Mouse (Mus musculus): ENCODE data around the gene Foxn3. TPM values are rescaled to one million over a fixed set of nuclear protein-coding genes. Genes with fewer than 3 reads are reported as not detected.
A peak's percentile ranks its signal among the peaks of the same experiment; 100 is the strongest.

The Foxn3 gene
- total RNA-seq, 4 experiments from 2014 or later, result 65.0 to 85.5 (median 81.2) TPM

DNA sequence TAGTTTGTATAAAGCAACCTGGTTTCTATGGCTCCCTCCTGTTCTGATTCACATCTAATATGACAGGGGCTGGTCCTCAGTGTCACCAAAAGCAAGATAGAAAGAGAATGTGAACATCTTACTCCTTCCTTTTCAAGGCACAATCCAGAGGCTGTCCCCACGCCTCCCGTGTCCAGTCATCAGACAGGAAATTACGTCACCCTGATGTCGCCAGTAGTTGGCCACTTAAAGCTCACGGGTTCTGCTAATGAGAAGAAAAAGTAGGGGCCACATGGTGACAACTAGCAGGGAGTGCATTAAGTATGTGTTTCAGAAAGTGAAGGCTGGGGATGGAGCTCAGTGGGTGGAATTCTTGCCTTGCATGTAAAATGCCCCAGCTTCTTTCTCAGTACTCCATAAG lies 99.1 kb downstream of the Foxn3 start:
- DNase-seq, result no peak

DNA sequence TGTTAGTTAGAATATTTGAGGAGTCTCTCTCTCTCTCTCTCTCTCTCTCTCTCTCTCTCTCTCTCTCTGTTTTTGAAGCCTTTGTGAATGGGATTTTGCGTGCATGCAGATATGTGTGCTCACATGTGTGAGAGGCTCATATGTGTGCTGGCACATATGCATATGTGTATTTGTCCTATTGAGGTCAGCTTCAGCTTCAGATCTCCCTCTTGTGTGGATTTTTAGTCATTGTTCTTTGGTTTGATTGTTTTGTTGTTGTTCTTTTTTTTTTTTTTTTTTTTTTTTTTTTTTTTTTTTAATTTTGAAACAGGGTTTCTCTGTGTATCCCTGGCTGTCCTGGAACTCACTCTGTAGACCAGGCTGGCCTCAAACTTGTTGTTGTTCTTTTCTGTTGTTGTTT lies 100.5 kb downstream of the Foxn3 start:
- DNase-seq, result no peak

DNA sequence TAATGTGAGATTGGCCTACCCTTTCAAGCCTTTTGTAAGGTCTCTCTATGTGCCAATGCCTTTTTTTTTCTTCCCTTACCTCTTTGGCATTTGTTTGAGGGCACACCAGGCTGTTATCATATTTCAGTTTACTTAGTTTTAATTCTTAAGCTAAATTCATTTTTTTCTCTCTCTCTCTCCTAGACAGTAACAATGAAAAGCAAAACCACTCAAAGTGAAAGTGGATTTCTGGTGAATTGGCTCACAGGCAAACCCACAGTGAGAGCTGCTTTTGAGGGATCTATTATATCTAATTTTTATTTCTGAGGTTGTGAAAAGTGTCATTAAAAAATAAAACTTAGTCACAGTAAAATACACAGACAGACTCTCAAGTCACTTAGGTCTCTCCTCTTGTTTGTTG lies 101.1 kb downstream of the Foxn3 start:
- no peak for DNase-seq

DNA sequence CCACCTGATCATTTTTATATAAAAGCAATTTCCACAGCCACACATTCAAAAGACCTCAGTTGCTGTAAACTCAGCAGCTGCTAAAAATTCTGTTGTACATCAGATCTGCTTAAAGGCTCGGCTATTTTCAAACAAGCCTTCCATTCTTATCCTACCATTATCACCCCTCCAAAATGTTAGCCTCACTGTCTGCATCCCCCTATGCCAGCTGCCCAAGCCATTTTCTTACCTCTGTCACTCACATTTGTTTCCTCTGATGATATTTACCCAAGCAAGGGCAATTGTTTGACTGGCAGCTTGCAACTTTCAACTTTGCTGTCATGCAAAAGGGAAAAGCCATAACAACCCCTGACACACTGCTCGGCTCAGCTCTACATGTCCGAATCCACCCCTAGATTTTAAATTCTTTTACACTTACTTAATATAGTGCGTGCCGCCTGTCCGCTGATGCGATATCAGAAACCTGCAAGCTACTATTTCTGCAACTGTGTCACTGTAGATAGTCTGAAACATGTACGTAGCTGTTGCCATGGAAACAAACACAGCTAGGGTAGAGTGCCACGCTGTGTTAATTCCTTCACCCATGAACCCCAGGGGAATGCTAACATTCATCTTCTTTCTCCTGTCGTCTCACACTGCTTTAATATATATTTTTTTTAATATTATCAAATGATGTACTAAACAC lies 105.7 kb downstream of the Foxn3 start:
- no peak for DNase-seq

DNA sequence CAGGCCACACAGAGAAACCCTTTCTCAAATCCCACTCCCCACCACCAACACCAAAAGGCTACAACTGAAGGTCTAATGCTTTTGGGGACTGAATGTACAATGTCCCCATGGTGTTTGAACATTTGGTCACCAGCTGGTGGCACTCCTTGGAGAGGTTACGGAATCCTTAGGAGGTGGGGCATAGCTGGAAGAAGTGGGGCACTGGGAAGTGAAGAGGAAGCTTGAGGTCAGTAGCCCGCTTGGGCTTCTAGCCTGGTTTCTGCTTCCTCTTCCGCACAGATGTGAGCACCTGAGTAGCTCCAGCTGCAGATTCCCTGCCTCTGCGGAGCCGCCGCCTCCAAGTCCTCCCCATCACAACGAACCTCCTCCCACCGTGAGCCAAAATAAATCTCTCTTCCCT lies 107.8 kb downstream of the Foxn3 start:
- DNase-seq, result no peak

DNA sequence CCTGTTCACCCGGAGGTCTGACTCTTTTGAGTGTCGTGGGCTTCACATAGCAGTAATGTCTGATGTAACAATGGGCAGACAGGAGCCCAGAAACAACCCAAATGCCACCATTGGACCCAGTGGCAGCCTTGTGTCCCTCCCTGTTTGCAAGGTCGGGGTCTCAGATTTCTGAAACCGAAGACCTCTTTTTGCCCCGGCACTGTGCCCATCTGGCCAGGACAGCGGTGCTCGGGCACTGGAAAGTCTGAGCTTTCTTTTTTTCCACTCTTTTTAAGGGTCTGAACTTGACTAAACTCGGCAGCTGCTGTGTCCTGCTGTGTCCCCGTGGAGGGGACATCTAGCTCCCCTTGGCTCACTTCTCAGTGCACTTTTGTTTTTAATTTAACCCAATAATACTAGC lies 109.0 kb downstream of the Foxn3 start:
- DNase-seq, result no peak

DNA sequence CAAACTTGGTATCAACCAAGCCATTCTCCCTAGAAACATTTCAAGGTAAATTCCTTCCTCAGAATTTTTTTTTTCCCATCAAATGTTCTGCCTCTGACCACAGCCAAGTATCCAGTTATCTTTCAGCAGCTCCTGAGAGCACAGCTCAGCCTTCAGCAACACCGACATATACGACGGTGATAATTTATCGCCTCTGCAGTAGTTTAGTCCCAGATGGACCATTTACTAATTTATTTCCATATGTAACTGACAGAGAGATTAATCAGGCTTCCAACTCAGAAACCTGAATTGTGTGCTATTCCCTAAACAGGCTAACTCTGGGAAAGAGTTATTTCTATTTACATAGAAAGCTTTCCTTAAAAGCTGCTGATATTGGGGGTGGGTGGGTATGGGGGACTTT lies 109.6 kb downstream of the Foxn3 start:
- DNase-seq, result no peak

DNA sequence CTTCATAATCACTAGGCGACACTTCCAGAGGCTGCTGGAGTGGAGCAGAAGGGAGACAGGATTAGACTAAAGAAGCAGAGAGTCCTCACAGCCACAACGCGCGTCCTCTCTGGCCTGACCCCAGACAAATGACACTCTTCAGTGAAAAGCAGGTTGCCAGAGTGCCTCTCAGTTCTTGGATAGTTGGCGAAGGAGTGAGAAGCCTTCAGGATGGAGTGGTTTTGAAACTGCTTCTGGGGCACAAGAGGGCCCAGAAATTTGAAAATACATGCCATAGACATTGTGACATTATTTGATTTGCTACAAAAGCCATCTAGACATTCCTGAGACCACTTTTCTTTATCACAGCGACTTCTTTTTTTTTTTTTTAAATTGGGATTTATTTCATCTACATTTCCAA lies 113.3 kb downstream of the Foxn3 start:
- no peak for DNase-seq

DNA sequence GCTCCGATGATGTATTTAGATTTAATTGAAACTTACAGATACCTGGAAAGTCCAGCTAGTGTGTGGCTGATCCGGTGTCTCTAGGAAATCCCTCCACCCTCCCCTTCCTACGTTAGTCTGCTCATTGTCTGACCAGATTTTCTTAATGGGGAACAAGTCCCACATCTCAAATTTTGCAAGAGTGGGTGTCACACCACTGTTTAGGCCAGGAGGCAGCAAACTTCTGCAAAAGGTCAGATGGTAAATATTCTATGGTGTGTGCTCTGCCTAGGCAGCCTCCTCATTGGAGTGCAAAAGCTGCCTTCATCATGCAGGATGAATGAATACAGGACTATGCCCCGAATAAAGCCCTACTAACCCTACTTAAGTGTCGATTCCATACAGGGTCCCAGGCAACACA lies 115.6 kb downstream of the Foxn3 start:
- DNase-seq, result no peak

DNA sequence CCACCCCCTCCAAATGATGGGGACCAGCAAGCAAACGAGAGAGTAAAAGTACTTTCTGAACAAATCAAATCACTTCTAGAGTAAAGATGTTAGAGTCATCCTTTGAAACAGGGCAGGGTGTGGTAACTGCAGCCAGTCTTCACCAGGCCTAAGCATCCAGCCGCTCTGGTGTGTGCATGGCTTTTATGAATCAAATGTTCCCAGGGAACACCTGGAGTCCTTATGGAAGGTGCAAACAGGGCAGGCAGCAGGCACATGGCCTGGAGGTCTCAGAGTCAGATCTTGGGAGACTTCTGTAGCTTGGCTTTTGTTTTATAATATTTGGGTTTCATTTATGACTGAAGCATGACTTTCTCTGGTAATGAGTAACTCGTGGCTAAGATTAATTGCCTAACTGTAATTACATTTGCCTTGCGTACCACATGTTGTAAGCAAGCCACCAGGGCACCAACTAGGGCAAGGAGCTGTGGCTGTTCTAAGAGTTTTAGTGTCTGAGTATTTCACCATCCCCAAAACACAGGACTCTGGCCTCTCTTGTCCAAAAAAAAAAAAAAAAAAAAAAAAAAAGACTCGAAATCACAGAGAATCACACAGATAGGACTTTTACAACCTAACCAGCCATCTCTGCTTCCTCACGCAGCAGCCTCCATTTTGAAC lies 118.2 kb downstream of the Foxn3 start:
- no peak for DNase-seq

DNA sequence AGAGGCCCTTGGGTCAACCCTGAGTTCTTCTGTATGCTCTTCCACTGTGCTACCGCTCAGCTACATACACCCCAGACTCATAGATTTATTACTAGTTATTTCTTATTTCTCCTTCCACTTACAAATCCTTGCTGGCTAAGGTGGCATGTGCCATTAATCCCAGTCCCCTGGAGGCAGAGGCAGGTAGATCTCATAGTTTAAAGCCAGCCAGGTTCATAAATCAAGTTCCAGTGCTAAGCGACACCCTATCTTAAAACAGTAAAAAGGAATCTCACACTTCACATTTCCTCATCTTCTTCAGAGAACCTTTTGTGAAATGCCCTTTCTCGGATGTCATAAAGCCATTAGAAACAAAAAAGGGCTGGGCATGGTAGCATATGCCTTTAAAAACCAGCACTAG lies 120.6 kb downstream of the Foxn3 start:
- no peak for DNase-seq

DNA sequence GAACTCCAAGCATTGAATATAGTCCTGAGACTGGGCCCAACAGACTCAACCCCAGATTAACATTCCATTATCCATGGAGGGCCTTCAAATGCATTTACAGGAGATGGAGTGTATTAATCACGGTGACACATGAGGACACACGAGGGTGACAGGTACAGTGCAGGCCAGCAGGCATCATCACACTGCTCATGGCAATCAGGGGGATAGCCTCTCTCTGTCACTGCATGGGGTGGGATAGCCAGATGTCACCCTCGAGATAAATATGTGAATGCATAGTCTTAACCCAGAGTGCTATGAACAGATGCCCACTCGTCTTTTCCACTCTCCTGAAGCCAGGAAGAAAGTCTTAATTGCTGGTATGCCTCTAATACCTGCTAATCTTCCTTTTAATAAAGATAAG lies 122.4 kb downstream of the Foxn3 start:
- DNase-seq, result no peak

DNA sequence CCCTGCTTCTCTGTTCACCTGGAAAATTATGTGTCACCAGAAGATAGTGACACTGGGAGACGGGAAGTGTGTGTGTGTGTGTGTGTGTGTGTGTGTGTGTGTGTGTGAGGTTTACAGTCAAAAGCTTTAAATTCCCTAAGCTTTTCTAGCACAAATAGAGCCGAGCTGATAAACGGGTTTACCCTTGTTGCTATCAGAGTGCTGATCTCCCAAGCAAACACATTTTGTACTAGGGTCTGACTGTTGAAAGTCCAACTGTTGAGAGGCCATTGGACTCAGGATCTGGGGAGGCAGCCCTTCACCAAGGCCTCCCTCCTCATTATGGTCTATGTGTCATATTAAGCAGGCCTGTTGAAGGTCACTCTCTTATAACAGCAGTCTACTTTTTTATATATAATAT lies 123.4 kb downstream of the Foxn3 start:
- no peak for DNase-seq

DNA sequence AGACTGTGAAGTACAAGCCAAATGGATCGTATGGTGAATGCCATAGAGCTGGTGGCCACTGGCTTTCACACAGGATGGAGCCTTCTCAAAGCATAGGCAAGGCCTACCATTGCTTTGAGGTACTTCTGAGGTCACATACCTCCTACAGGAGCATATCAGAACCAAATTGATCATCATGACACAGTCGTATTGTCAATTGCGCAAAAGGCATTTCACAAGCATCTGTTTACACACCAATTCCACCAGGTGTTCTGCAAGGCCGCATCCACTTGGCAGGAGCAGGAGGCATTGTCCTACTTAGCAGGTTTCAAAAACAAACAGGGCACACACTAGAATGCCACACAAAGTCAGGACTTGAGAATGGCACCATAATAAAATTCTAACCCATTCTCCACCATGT lies 128.2 kb downstream of the Foxn3 start:
- DNase-seq, result no peak

DNA sequence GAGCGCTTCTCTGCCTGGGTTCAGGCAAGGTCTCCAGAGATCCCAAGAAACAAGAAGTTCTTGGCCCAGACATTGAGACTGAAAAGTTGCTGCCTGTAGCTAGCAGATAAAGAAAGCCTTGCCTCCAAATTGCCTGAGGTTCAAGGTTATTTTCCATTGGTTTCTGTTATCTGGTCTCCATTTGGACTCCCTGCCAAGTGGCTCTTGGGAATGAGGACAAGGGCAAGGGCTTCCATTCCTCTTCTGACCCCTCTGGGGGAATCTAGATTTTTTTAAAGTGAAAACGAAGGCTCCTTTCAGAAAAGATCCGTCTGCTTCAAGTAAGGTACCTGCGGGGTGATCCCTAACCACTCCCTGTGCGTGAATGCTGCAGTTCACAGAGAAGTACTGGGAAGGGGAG lies 130.0 kb downstream of the Foxn3 start:
- DNase-seq, result peak; percentile 26

DNA sequence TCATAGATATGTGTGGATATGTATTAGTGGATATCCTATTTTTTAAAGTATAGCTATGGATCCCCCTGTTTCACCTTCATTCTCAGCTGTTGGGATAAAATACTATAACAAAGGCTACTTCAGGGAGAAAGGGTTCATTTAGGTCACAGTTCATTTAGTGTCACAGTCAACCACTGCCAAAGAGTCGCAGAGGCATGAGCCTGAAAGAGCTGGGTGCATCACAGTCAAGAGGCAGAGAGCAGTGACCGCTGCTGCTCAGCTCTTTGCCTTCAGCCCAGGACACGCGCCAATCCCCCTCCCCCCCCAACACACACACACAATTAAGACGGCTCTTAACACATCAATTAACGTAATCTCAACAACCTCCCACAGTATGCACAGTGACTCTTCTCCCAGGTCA lies 131.8 kb downstream of the Foxn3 start:
- DNase-seq, result no peak

DNA sequence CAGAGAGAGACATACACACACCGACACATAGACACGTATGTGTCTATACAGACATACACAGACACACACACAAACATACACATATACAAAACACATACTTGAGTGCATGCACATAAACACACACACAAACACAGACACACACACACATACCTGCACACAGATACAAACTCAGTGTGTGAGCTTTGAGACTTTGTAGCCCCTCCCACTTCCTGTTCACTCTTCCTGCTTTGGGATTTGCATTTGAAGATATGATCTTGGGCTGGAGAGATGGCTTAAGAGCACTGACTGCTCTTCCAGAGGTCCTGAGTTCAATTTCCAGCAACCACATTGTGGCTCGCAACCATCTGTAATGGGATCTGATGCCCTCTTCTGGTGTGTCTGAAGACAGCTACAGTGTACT lies 132.4 kb downstream of the Foxn3 start:
- no peak for DNase-seq

DNA sequence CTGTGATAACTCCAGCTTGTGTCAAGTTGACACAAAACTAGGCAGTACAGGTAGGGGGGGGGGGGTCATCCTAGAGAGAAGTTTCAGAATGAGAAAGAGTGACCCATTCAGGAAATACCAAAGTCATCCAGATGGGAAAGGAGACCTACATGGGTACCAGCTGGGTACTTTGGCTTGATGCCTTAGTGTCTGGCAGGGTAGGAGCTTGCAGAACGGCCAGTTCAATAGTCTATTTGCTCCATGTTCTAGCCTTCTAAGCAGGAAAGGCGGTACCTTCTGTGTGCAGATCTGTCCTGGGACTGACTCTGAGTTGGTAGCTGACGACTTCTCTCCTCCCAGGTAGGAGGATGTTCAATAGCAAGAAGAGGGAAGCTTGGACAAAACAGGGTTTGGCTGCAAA lies 134.3 kb downstream of the Foxn3 start:
- DNase-seq, result no peak

DNA sequence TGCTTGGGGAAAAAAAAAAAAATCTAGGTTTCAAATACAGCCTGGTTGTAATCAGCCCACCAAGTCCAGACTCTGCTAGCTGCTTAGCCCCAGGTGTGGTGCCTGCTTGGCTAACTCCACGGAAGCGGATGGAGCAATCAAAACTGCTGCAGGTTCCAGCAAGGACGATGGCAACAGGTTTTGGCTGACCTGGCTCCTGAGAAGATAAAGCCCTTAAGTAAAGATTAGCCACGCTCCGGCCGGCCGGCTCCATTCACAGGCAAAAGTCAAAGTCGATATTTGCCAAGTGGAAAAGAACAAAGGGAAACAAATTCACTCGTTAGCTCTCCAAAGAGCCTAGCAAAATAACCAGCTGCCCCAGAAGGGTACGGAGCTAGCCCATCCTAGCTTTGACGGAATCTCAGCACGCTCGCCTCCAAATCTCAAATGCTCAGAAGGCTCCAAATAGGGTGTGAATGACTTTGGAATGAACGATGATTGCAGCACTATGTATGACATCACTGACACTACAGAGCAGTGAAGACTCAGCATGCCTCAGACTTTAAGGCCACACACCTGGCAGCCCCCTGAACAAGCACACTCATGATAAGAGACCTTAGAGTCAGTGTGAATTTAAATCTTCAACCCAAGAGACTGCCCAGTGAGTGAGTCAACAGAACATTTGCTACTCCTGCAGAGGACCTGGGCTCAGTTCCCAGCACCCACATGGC lies 137.0 kb downstream of the Foxn3 start:
- no peak for DNase-seq

DNA sequence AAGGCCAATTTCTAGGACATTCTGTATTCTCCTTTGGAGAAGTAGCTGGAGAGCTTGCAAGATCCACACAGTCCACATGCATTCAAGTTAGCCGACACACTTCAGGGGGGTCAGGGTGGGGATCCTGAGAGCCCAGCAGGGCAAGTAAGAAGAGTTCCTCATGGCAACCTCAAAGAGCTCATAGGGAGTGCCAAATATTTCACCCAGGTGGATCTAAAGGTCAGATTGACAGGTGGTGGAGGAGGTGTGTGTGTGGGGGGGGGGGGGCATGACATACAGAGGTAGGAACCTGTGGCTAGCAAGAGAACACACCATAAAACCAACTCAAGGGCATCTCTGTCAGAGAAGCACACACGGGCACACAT lies 144.0 kb downstream of the Foxn3 start:
- DNase-seq, result no peak

DNA sequence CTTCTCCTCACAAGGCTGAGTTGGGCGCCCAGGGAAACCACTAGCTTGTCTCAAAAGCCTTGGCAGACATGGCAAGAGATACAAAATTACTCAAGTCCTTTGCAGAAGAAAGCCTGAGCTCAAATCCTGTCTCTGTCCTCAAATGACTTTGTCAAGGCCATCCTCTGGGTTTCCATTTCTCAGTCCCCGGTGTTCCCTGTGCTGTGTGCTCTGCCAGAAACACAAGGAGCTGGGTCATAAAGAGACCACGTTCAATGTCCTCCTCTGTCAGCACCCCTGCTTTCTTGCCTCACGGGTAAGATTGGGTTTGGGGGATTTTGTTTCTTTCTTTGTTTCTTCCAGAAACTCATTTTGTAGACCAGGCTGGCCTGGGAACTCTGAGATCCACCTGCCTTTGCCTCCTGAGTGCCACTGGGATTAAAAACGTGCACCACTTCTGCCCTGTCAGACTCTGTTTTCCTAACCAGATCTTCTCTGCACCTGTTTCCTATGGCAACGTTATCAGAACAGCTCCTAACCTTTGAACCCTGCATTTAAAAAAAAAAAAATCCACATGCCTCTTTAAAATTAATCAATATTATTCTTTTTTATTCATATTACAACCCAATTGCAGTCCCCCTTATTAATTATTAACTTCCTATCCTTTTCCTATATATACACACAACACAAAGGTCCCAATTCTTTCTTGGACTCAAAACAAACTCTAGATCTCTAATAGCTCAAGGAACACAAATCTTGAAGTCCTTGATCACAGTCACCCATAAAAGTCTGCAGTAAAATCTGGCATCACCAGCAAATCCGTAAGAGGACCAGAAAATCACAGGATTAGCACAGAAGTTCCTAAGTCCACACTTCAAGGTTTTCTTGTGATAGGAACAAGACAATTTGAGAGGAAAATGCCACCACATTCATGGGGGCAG lies 144.6 kb downstream of the Foxn3 start:
- no peak for DNase-seq

DNA sequence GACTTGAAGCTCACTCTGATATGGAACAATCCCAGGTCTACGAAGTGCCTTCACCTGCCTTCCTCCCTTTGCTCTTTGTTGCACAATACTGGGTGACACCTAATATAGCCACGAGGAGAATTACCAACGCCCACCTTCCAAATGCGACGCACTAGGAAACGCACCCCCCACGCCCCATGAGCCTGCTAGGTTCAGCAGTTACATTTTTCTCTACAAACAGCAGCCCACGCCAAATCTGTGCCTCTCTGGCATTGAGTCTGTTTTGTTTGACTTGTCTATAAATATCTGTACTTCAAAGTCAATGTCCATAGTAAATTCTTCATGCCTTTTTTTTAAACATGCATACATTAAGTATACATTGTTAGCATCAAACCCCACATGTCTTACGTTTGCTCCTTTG lies 145.5 kb downstream of the Foxn3 start:
- DNase-seq, result no peak

DNA sequence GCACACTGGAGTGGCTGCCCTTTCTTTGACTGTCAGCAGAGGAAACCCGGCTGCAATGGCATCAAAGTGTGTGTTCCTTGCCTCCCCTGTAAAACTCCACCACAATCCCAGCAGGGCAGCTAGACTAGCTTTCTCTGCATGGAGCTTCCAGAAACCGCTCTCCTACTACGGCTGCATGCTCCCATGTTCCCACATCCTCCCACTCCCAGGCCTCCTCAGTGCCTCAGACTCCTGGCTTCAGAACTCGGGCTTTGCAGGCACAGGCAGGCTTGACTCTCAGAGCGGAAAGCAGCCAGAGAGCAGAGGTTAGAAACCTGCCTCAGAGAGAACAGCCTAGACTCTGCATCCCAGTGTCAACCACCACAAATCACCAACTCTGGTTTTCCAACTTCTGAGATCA lies 147.8 kb downstream of the Foxn3 start:
- DNase-seq, result no peak
